Mouse (Mus musculus): ENCODE results near the gene Prlhr. TPM values are rescaled to one million over a fixed set of nuclear protein-coding genes. Genes with fewer than 3 reads are reported as not detected.

The Prlhr gene
- not detected for total RNA-seq (2023)

GRCm38 (mm10) chr19:60468254-60468762 is at the start of gene Prlhr:
Gene Prlhr, minus strand, starts transcription at chr19:60468304.

Other genes starting within 250 kb of the Prlhr start
- gene Fam204a, start 241.6 kb downstream of the Prlhr start, total RNA-seq (2023) = 41.0 TPM
- gene Cacul1, start 112.7 kb upstream of the Prlhr start, total RNA-seq (2023) = 61.6 TPM